ENCODE assay signal across 6 mouse cellular contexts in genomic region chr12:103763083-103763482, GRCm38 (mm10). TPM values are rescaled to one million over a fixed set of nuclear protein-coding genes. Genes with fewer than 3 reads are reported as not detected.
"Had no signal": no experiment of that assay in that cellular context is flagged by ENCODE, and none has a peak within 500 bp of the region (broad histone marks: within the 10 kb centered on the region; RNA-seq: fewer than 3 reads in every experiment).

No protein-coding gene starts in this region.

RNA-seq across cellular contexts. Expression of gene Serpina1d, which starts 10.3 kb away (rescaled TPM):
- total RNA-seq: neutrophil, adult 5-6 weeks had no signal
- polyA plus RNA-seq: neural tube, embryonic 13.5 days; neural tube, embryonic 14.5 days; small intestine, adult 2 months; thymus, postnatal 0 days; urinary bladder, adult 2 months had no signal
